Mouse (Mus musculus) WW6 (cell line): ENCODE measurements around the gene Ddx46.

ENCODE experiments used
- DNase-seq: peaks from one replicate; pipeline ENCODE4 v3.0.0-alpha.2; 2013; ENCODE audit warnings: low read depth, low spot score

Gene Ddx46

GRCm38 (mm10) chr13:55721516-55721915, 86.7 kb downstream of the Ddx46 start:
- no peak for DNase-seq

GRCm38 (mm10) chr13:55721995-55722394, 87.2 kb downstream of the Ddx46 start:
- no peak for DNase-seq

- no peak for DNase-seq
Observed at GRCm38 (mm10) chr13:55726598-55727119, 91.8 kb downstream of the Ddx46 start.

- DNase-seq, result no peak
Observed at GRCm38 (mm10) chr13:55727120-55727838, 92.5 kb downstream of the Ddx46 start, which contains the start of gene Pcbd2. Gene Pcbd2 (plus strand): TSS chr13:55727368.

GRCm38 (mm10) chr13:55727839-55728238, 93.0 kb downstream of the Ddx46 start:
- DNase-seq, result no peak

GRCm38 (mm10) chr13:55730716-55731115, 95.9 kb downstream of the Ddx46 start:
- no peak for DNase-seq
